Mouse (Mus musculus) hindbrain, embryonic 11.5 days (tissue): ENCODE results near the gene Wfdc6a. TPM values are rescaled to one million over a fixed set of nuclear protein-coding genes. Genes with fewer than 3 reads are reported as not detected.
"Not testable (repeated sequence)": the region's sequence is repeated elsewhere in the genome, so short reads cannot be mapped to it uniquely, and the experiment has no call there.

Experiments used
- ATAC-seq: fragments of 200-750 bp; cut with Nextera tagmentation; 2 replicates; pipeline ENCODE4 v1.8.0; 2017; ENCODE audit warnings: mild to moderate bottlenecking, moderate TSS enrichment, moderate library complexity; ENCODE audit not compliant: low FRiP score
- DNase-seq: peaks from one replicate; pipeline ENCODE4 v3.0.0-alpha.2; 2015; ENCODE audit warnings: low spot score
- H3K27ac ChIP-seq: fragments of 300-500 bp; sonication (generic); 2 replicates; pipeline ENCODE4 v1.5.1; 2014; ENCODE audit warnings: mild to moderate bottlenecking, low read depth, low read length
- H3K27me3 ChIP-seq: fragments of 300-500 bp; sonication (generic); 2 replicates; pipeline ENCODE4 v1.6.1; 2014; ENCODE audit warnings: mild to moderate bottlenecking, low read length, moderate library complexity, mixed read lengths; ENCODE audit not compliant: control insufficient read depth, insufficient read depth
- H3K36me3 ChIP-seq: fragments of 300-500 bp; sonication (generic); 2 replicates; pipeline ENCODE4 v1.6.1; 2014; ENCODE audit warnings: mild to moderate bottlenecking, low read length, moderate library complexity, mixed read lengths; ENCODE audit not compliant: control insufficient read depth, insufficient read depth
- H3K4me1 ChIP-seq: fragments of 300-500 bp; sonication (generic); replicated peaks from 2 replicates; pipeline ENCODE4 v1.6.1; 2014; ENCODE audit warnings: low read length, mixed read lengths; ENCODE audit not compliant: control insufficient read depth, insufficient read depth
- H3K4me2 ChIP-seq: fragments of 300-500 bp; sonication (generic); replicated peaks from 2 replicates; pipeline ENCODE4 v1.6.1; 2014; ENCODE audit warnings: mild to moderate bottlenecking, low read depth, low read length
- H3K4me3 ChIP-seq: fragments of 300-500 bp; sonication (generic); 2 replicates; pipeline ENCODE4 v1.5.1; 2014; ENCODE audit warnings: low read depth, low read length
- H3K9ac ChIP-seq: fragments of 300-500 bp; sonication (generic); 2 replicates; pipeline ENCODE4 v1.6.1; 2014; ENCODE audit warnings: low read depth, low read length
- H3K9me3 ChIP-seq: fragments of 300-500 bp; sonication (generic); 2 replicates; pipeline ENCODE4 v1.6.1; 2016; ENCODE audit warnings: low read length; ENCODE audit not compliant: control insufficient read depth
- WGBS: fragments of 180-500 bp; shearing (Covaris S2); extraction: QIAGEN DNeasy Blood & Tissue Kit; methylation state at CpG from one replicate; pipeline ENCODE4 v1.1.7; 2014; 5-methylcytosine and 5-hydroxymethylcytosine counted together
- polyA plus RNA-seq: library from polyadenylated mRNA; unstranded; fragments of >200 nt; fragmentation: Nextera tagmentation; extraction: Ambion mirVana; gene quantifications from 2 replicates; pipeline ENCODE4 v1.2.1, GENCODE M21; 2014

The Wfdc6a gene
- polyA plus RNA-seq = not detected in 2 replicates

DNA sequence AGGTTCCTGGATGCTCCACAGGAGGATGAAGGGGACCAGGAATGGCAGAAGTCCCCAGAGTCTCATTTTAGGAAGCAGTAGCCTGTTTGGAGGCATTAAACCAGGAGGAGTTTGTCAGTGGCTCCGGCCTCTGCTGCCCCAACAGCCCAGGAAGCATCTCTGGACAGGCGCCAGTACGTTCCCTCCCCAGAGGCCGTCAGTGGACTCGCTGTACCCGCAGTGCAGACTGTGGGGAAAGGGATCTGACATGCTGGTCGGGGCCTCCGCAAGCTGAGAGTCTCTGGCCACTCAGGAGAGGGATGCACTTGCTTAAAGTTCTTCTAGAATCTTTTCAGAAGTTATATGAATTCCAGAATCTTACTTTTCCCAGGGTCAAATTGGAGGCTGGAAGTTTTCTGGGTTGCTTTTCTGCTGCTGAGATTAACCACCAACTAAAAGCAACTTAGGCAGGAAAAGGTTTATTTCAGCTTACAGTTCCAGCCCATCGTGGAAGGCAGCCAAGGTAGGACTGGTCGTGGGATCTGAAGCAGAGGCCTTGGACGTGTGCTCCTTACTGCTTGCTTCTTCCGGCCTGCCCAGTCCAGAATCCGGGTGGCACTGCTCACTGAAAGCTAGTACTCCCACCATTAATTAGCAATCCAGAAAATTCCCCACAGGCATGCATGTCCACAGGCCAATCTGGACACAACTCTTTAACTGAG lies at the start of gene Wfdc6a:
Gene Wfdc6a, minus strand, starts transcription at position 423 of the 701 bp plus-strand sequence.
- WGBS = 76% methylated on average over 13 of the region's 13 CpGs
- H3K36me3 ChIP-seq, H3K9me3 ChIP-seq, H3K4me3 ChIP-seq, DNase-seq, ATAC-seq, H3K9ac ChIP-seq, H3K27me3 ChIP-seq, H3K4me1 ChIP-seq, H3K4me2 ChIP-seq, H3K27ac ChIP-seq: not testable (repeated sequence)

DNA sequence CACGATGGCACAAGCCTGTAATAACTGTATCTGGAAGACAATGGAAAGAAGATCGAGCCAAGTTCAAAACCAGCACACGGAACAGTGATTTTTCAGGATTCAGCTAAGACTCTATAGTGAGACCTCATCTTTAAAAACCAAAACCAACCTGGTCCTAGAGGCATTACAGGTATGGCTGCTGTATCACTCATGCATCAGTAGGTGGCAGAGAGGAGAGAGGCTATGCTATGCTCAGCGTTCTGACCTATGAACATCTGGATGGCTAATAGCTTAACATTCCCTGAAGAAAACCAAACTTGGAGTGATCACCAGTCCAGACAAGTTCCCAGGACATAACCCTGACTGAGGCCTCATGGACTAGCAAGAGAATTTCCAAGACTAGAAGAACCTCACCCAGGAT lies 36.5 kb upstream of the Wfdc6a start:
- WGBS = 82% methylated on average over 4 of the region's 4 CpGs
- Histone ChIP-seq H3K4me1 (no peaks in the 10 kb centered on the region), H3K4me2 (no peak overlapping the region), H3K36me3 (no peaks in the 10 kb centered on the region), H3K27ac (no peak overlapping the region), H3K9me3 (no peaks in the 10 kb centered on the region), H3K4me3 (no peak overlapping the region), H3K9ac (no peak overlapping the region), H3K27me3 (no peaks in the 10 kb centered on the region)
- no peak for DNase-seq
- no peak for ATAC-seq

DNA sequence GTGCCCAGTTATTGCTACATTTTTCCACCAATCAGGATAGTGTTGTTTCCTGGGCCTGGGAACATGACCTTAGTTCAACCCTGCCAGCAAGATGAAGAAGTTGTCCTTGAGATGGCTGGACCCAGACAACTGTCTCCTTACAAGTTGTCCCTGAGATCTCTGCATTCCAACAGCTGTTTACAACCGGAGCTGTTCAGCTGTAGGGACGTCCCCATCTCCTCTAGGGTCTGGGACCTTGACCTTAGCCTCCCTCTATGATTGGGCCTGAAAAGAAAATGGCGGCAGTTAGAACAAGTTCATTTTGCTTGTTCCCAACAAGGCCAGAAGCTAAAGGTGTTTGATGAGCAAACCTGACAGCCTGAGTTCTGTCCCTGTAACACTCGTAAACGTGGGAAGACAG lies 33.8 kb upstream of the Wfdc6a start:
- H3K4me3 ChIP-seq = no peak overlapping the region
- H3K27me3 ChIP-seq = no peaks in the 10 kb centered on the region
- DNase-seq (no peak), ATAC-seq (no peak)
- WGBS = 77% methylated on average over 5 of the region's 5 CpGs
- H3K9ac ChIP-seq = no peak overlapping the region
- no peaks in the 10 kb centered on the region for H3K9me3 ChIP-seq
- no peaks in the 10 kb centered on the region for H3K36me3 ChIP-seq
- no peak overlapping the region for H3K27ac ChIP-seq
- H3K4me2 ChIP-seq = no peak overlapping the region
- no peaks in the 10 kb centered on the region for H3K4me1 ChIP-seq

DNA sequence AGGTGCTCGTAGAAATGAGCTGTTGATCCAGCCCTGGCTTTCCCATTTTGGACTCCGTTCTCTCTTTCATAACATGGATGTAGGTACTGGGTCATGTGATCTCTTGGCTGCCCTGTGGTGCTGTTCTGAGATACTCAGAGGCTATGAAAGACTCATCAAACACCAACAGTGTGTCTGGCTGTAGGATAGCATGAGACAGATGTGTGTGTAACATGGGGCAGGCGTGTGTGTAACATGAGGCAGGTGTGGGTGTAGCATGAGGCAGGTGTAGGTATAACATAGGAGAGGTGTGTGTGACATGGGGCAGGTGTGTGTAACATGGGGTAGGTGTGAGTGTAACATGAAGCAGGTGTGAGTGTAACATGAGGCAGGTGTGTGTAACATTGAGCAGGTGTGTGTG lies 30.1 kb upstream of the Wfdc6a start:
- Histone ChIP-seq H3K27ac (no peak overlapping the region), H3K9ac (no peak overlapping the region), H3K4me1 (no peaks in the 10 kb centered on the region), H3K36me3 (no peaks in the 10 kb centered on the region), H3K4me3 (no peak overlapping the region), H3K9me3 (no peaks in the 10 kb centered on the region), H3K27me3 (no peaks in the 10 kb centered on the region), H3K4me2 (no peak overlapping the region)
- 87% methylated on average over 3 of the region's 3 CpGs for WGBS
- ATAC-seq = no peak
- DNase-seq = no peak

DNA sequence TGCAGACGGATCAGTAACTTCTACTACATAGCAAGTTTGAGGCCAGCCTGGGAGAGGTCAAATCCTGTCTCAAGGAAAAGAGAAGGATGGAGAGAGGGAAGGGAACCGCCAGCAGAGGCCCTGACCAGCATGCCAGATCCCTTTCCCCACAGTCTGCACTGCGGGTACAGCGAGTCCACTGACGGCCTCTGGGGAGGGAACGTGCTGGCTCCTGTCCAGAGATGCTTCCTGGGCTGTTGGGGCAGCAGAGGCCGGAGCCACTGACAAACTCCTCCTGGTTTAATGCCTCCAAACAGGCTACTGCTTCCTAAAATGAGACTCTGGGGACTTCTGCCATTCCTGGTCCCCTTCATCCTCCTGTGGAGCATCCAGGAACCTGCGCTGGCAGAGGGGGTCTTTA lies 28.2 kb upstream of the Wfdc6a start, which contains the start of the genes Wfdc6b and Wfdc8:
Gene Wfdc6b, plus strand, starts transcription at position 52 of the 400 bp plus-strand sequence.
Gene Wfdc8, minus strand, starts transcription at position 156 of the 400 bp plus-strand sequence.
- not testable (repeated sequence) for H3K4me1 ChIP-seq, H3K27me3 ChIP-seq, H3K9ac ChIP-seq, ATAC-seq, H3K36me3 ChIP-seq, H3K27ac ChIP-seq, H3K4me3 ChIP-seq, H3K4me2 ChIP-seq, H3K9me3 ChIP-seq, DNase-seq
- 74% methylated on average over 8 of the region's 8 CpGs for WGBS

DNA sequence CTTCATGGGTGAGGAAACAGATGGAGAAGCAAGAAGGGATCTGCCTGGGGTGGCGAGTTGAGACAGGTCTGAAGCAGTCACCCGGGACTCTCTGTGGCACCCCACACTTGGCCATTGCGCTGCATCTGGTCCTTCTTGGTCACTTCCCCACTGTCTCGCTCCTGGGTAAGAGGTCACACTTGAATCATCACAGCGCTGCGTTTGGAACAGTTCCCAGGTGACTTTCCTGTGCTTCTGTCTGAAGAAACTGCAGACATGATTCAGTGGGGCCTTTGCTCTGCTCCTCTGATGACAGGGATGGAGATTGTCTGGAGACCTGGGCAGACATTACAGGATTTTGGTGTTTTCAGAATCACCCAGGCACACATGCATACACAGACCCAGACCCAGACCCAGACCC lies 23.5 kb upstream of the Wfdc6a start:
- Histone ChIP-seq H3K4me3 (no peak overlapping the region), H3K4me1 (no peaks in the 10 kb centered on the region), H3K9ac (no peak overlapping the region), H3K9me3 (no peaks in the 10 kb centered on the region), H3K4me2 (no peak overlapping the region), H3K27me3 (no peaks in the 10 kb centered on the region), H3K36me3 (no peaks in the 10 kb centered on the region), H3K27ac (no peak overlapping the region)
- DNase-seq (no peak), ATAC-seq (no peak)
- WGBS = 82% methylated on average over 6 of the region's 6 CpGs

DNA sequence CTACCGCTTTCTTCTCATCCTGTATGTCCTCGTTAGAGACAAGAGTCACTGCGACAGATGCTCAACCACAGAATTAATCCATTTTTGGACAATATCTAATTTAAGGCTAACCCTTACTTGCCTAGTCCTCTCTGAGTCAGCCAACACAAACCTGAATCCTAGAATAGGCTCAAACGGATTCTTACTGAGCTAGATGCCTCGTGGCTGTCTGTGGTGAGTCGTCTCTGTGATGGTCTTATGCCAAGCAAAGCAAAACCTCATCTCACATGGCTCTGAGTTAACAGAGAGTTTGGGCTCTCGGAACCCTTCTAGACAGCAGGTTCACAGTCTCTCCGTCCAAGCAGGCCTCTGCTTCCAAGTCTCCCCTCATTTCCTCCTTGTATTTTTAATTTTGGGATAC lies 19.2 kb upstream of the Wfdc6a start:
- H3K4me3 ChIP-seq = no peak overlapping the region
- H3K27me3 ChIP-seq = no peaks in the 10 kb centered on the region
- no peaks in the 10 kb centered on the region for H3K4me1 ChIP-seq
- H3K4me2 ChIP-seq = no peak overlapping the region
- no peak overlapping the region for H3K27ac ChIP-seq
- ATAC-seq (no peak), DNase-seq (no peak)
- H3K9me3 ChIP-seq = no peaks in the 10 kb centered on the region
- WGBS = 92% methylated on average over 8 of the region's 8 CpGs
- H3K36me3 ChIP-seq = no peaks in the 10 kb centered on the region
- no peak overlapping the region for H3K9ac ChIP-seq

DNA sequence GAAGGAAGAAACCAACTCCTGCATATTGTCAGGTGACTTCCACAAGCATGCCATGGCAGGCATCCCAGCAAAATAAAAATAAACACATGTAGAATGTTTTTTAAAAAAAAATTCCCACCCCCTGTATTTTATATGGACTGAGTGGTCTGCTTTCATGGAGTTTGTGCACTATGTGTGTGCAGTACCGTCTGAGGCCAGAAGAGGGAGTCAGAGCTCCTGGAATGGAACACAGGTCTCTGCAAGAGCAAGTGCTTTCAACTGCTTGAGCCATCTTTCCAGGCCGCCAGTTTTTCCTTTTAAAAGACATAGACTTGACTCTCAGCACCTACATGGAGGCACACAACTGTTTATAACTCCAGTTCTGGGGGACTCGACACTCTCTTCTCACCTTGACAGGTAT lies 18.2 kb upstream of the Wfdc6a start:
- DNase-seq = no peak
- no peak for ATAC-seq

DNA sequence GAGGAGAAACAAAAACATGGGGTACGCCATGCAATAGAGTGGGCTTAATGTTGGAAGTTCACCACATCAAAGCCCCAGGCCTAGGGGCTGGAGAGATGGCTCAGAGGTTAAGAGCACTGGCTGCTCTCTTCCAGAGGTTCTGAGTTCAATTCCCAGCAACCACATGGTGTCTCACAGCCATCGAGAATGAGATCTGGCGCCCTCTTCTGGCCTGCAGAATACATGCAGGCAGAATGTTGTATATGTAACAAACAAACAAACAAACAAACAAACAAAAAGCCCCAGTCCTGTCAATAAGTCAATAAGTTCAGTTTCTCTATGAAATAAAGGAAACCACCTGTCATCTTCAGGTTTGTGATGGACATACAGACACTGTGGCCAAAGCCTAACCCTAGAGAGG lies 14.9 kb upstream of the Wfdc6a start:
- WGBS = 79% methylated on average over 3 of the region's 3 CpGs
- no peak for ATAC-seq
- H3K36me3 ChIP-seq = no peaks in the 10 kb centered on the region

More for the DNA sequence above, 18.2 kb upstream of the Wfdc6a start:
- Histone ChIP-seq H3K27me3 (no peaks in the 10 kb centered on the region), H3K4me2 (no peak overlapping the region), H3K4me3 (no peak overlapping the region), H3K9me3 (no peaks in the 10 kb centered on the region), H3K36me3 (no peaks in the 10 kb centered on the region), H3K27ac (no peak overlapping the region), H3K9ac (no peak overlapping the region), H3K4me1 (no peaks in the 10 kb centered on the region)
- WGBS = 97% methylated on average over 3 of the region's 3 CpGs

More for the DNA sequence above, 14.9 kb upstream of the Wfdc6a start:
- H3K27me3 ChIP-seq = no peaks in the 10 kb centered on the region
- DNase-seq = no peak
- no peak overlapping the region for H3K27ac ChIP-seq
- no peak overlapping the region for H3K4me2 ChIP-seq
- H3K4me3 ChIP-seq = no peak overlapping the region
- H3K9ac ChIP-seq = no peak overlapping the region
- H3K4me1 ChIP-seq = no peaks in the 10 kb centered on the region
- no peaks in the 10 kb centered on the region for H3K9me3 ChIP-seq
